In the genomic region with DNA sequence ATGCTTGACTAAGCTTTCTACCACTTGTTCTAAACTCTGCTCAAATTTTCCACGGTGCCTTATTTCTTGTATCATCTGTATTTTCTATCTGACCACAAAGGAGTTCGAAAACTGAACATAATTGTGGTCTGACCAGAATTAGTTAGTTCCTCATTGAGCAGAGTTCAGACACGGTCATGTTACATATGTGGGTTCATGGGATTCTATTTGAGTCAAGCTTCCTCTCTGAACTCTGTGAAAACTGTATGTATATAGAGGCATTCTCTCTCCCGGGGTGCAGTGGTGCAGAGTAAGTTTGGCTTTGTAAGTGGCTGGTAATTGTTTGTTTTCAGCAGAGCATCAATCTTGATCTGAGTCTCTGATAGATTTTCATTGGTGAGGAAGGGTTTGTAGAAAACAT, we compare ENCODE assay signal across 15 mouse cellular contexts.
"Had no signal": no experiment of that assay in that cellular context is flagged by ENCODE, and none has a peak within 500 bp of the region (broad histone marks: within the 10 kb centered on the region; RNA-seq: fewer than 3 reads in every experiment).

No protein-coding gene starts in this region.

- H3K36me3 ChIP-seq: limb, embryonic 10.5 days; liver, embryonic 12.5 days; lung, embryonic 15.5 days; midbrain, embryonic 10.5 days; neural tube, embryonic 13.5 days; stomach, embryonic 15.5 days had no signal

- H3K9me3 ChIP-seq: limb, embryonic 10.5 days; liver, embryonic 12.5 days; lung, embryonic 15.5 days; midbrain, embryonic 10.5 days; stomach, embryonic 15.5 days had no signal

- ATAC-seq: liver, embryonic 12.5 days; midbrain, embryonic 16.5 days had no signal

- H3K9ac ChIP-seq: liver, embryonic 12.5 days; lung, embryonic 15.5 days; neural tube, embryonic 13.5 days; stomach, embryonic 15.5 days had no signal

- DNase-seq: kidney, adult 2 months; kidney, postnatal 25 days; lung, postnatal 14 days; retina, postnatal 1 day; thymus, adult 2 months; thymus, postnatal 25 days had no signal

- H3K27me3 ChIP-seq: liver, embryonic 12.5 days; lung, embryonic 15.5 days; neural tube, embryonic 13.5 days; stomach, embryonic 15.5 days had no signal

- H3K4me3 ChIP-seq: left cerebral cortex, adult 2 months; limb, embryonic 10.5 days; liver, embryonic 12.5 days; lung, embryonic 15.5 days; midbrain, embryonic 10.5 days; neural tube, embryonic 13.5 days; stomach, embryonic 15.5 days had no signal

- H3K4me1 ChIP-seq: limb, embryonic 10.5 days; liver, embryonic 12.5 days; lung, embryonic 15.5 days; neural tube, embryonic 13.5 days; stomach, embryonic 15.5 days had no signal

- H3K4me2 ChIP-seq: liver, embryonic 12.5 days; lung, embryonic 15.5 days; neural tube, embryonic 13.5 days; stomach, embryonic 15.5 days had no signal

- H3K27ac ChIP-seq: left cerebral cortex, adult 2 months; limb, embryonic 10.5 days; liver, embryonic 12.5 days; lung, embryonic 15.5 days; macrophage; midbrain, embryonic 10.5 days; neural tube, embryonic 13.5 days; stomach, embryonic 15.5 days had no signal
